Comparison of ENCODE assay signal across 20 mouse cellular contexts in the genomic region with DNA sequence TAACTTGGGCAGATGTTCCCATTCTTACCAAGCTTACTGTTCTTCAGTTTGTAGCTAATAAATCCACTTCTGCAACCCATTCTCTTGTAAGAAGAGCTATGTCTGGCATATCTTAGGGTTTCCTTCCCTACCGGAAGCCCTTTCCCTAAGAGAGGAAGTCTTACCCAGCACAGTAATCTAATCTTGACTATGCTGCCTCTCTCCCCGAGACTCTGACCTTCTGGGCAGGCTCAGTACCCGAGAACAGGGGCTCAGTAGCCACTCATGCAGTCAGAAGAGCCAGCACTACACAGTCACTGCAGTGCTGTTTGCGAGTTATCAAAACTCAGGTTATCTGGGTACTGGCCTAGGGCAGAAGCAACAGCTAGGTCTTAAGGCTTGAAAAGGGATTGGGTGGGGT. TPM values are rescaled to one million over a fixed set of nuclear protein-coding genes. Genes with fewer than 3 reads are reported as not detected.
DNase-seq lines count a peak whose midpoint lies in the region; ATAC-seq and TF ChIP-seq lines count a peak whose summit lies in the region.
"Had no signal": no experiment of that assay in that cellular context is flagged by ENCODE, and none has a peak within 500 bp of the region (broad histone marks: within the 10 kb centered on the region; RNA-seq: fewer than 3 reads in every experiment).

No protein-coding gene starts in this region.

- H3K9ac ChIP-seq in liver, embryonic 14.5 days (replicated peaks), result no peak overlapping the region
- H3K9ac ChIP-seq: embryonic facial prominence, embryonic 15.5 days; forebrain, embryonic 15.5 days; hindbrain, embryonic 12.5 days had no signal

- H3K4me3 ChIP-seq in kidney, adult 2 months (ENCODE audit: insufficient read depth, low read depth, low read length), result no peak overlapping the region
- H3K4me3 ChIP-seq in liver, embryonic 14.5 days (ENCODE audit: insufficient read depth in 1 of 2, low read depth in 2 of 2, low read length in 2 of 2), result no peak overlapping the region
- H3K4me3 ChIP-seq: embryonic facial prominence, embryonic 15.5 days; erythroblast, embryonic 14.5 days; forebrain, embryonic 10.5 days; forebrain, embryonic 15.5 days; heart, embryonic 10.5 days; hindbrain, embryonic 12.5 days had no signal

- TF ChIP-seq CTCF in kidney, adult 2 months (conservative IDR thresholded peaks at IDR 0.05; ENCODE audit: insufficient read depth, insufficient read length, low read depth, low read length), result no peak
- no peak for TF ChIP-seq CTCF in liver, embryonic 14.5 days (IDR thresholded peaks at IDR 0.05; ENCODE audit: low read depth)

- no peak overlapping the region for H3K27ac ChIP-seq in kidney, adult 2 months (ENCODE audit: insufficient read depth, low read depth, low read length)
- no peak overlapping the region for H3K27ac ChIP-seq in liver, embryonic 14.5 days
- H3K27ac ChIP-seq: embryonic facial prominence, embryonic 15.5 days; forebrain, embryonic 10.5 days; forebrain, embryonic 15.5 days; heart, embryonic 10.5 days; hindbrain, embryonic 12.5 days had no signal

- H3K36me3 ChIP-seq in kidney, adult 2 months (ENCODE audit: control insufficient read depth, insufficient read depth, low read length), result peaks cover 17% of the 10 kb centered on the region
- H3K36me3 ChIP-seq in liver, embryonic 14.5 days (replicated peaks; ENCODE audit: control insufficient read depth, insufficient read depth, low read depth), result peaks cover 57% of the 10 kb centered on the region

- no peak overlapping the region for H3K4me2 ChIP-seq in liver, embryonic 14.5 days (ENCODE audit: low read depth)
- H3K4me2 ChIP-seq: embryonic facial prominence, embryonic 15.5 days; forebrain, embryonic 15.5 days; hindbrain, embryonic 12.5 days had no signal

- no peaks in the 10 kb centered on the region for H3K27me3 ChIP-seq in kidney, adult 2 months (replicated peaks; ENCODE audit: control insufficient read depth, insufficient read depth, low read length)
- no peaks in the 10 kb centered on the region for H3K27me3 ChIP-seq in liver, embryonic 14.5 days (ENCODE audit: control insufficient read depth, insufficient read depth, low read length)
- H3K27me3 ChIP-seq: embryonic facial prominence, embryonic 15.5 days; forebrain, embryonic 15.5 days; hindbrain, embryonic 12.5 days had no signal

- TF ChIP-seq EP300 in liver, embryonic 14.5 days (IDR thresholded peaks at IDR 0.05; ENCODE audit: low read depth), result no peak

- no peaks in the 10 kb centered on the region for H3K9me3 ChIP-seq in liver, embryonic 14.5 days (ENCODE audit: control insufficient read depth, low read length)
- H3K9me3 ChIP-seq: embryonic facial prominence, embryonic 15.5 days; forebrain, embryonic 10.5 days; forebrain, embryonic 15.5 days; heart, embryonic 10.5 days; hindbrain, embryonic 12.5 days had no signal

- peak; percentile 25 for DNase-seq in kidney, adult 2 months
- DNase-seq in kidney, postnatal 10 days, result no peak
- DNase-seq in liver, embryonic 14.5 days (ENCODE audit: low read depth in 3 of 3, low spot score in 3 of 3), result no peak
- no peak for DNase-seq in liver
- DNase-seq in yolk sac, embryonic 10.5 days (ENCODE audit: low spot score), result no peak
- DNase-seq in right cerebral cortex, postnatal 14 days, result no peak
- DNase-seq: cerebellum, adult 2 months; cerebellum, postnatal 10 days; embryo, embryonic 11 days; gastrocnemius, postnatal 36 days; heart, adult 18-20 months; heart, postnatal 10 days; heart, postnatal 4 days had no signal

- H3K4me1 ChIP-seq in kidney, adult 2 months (ENCODE audit: control insufficient read depth, insufficient read depth, low read length), result peaks cover 3% of the 10 kb centered on the region; the same call in 1 of the 2 replicates
- no peaks in the 10 kb centered on the region for H3K4me1 ChIP-seq in liver, embryonic 14.5 days (replicated peaks; ENCODE audit: control insufficient read depth in 2 of 2, insufficient read depth in 2 of 2, low read length in 1 of 2)
- H3K4me1 ChIP-seq: forebrain, embryonic 15.5 days; hindbrain, embryonic 12.5 days had no signal

- whole genome bisulfite sequencing in kidney, adult 2 months, result 62% methylated on average over 4 of the region's 4 CpGs
- WGBS in liver, embryonic 14.5 days (ENCODE audit: insufficient replicate concordance), result 51% methylated on average over 4 of the region's 4 CpGs

- 0 out of 2 replicates have a peak, but pooled peaks have one; percentile 4 for ATAC-seq in liver, embryonic 14.5 days (ENCODE audit: insufficient read depth)
- ATAC-seq in common myeloid progenitor, adult 5-6 weeks (replicated peaks; ENCODE audit: low read depth, poor library complexity, severe bottlenecking), result 0 out of 2 replicates have a peak, but pooled peaks have one; percentile 9
- ATAC-seq: forebrain, embryonic 15.5 days had no signal

- no peak for TF ChIP-seq POLR2A in kidney, adult 2 months (IDR thresholded peaks at IDR 0.05; ENCODE audit: low read depth, low read length)

RNA-seq across cellular contexts. Expression of a gene that starts 50.3 kb away (rescaled TPM):
- polyA plus RNA-seq in kidney, adult 2 months (2012; rRNA removed), result 0.11 TPM in 1 of 2 replicates, not detected in the other
- polyA plus RNA-seq in liver, embryonic 14.5 days (2012; rRNA removed), result not detected in 2 replicates
- not detected in 2 replicates for polyA plus RNA-seq in liver, embryonic 14.5 days (2014; fragmentation: Nextera tagmentation; extraction: Ambion mirVana)
- total RNA-seq in common myeloid progenitor, adult 5-6 weeks (2017), result not detected in 2 replicates
- total RNA-seq: heart, adult 18-20 months had no signal
- polyA plus RNA-seq: erythroblast, embryonic 14.5 days had no signal
